Mouse (Mus musculus) WW6 (cell line): ENCODE measurements around the gene Tenm2.

ENCODE experiments used
- DNase-seq: peaks from one replicate; pipeline ENCODE4 v3.0.0-alpha.2; 2013; ENCODE audit warnings: low read depth, low spot score

Gene Tenm2

DNA sequence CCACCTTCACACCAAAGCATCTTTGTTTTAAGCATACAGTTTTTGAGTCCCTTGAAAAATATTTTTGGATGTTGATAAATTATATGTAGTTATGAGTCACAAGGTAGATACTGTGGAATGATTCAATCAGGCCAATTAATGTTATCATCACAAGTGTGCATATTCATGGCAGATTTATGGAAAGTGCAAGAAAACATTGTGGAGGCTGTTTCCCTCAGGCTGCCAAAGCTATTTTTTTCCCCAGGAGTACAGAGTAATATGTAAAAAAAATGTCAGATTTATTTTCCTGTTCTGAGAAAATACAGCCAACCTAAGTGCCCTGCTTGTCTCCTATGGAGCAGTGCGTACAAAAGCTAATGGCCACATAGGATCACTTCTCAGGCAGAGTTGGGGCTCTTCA lies 882.5 kb downstream of the Tenm2 start:
- DNase-seq: no peak

GRCm38 (mm10) chr11:36351752-36352151 lies 884.0 kb downstream of the Tenm2 start:
- DNase-seq: no peak

DNA sequence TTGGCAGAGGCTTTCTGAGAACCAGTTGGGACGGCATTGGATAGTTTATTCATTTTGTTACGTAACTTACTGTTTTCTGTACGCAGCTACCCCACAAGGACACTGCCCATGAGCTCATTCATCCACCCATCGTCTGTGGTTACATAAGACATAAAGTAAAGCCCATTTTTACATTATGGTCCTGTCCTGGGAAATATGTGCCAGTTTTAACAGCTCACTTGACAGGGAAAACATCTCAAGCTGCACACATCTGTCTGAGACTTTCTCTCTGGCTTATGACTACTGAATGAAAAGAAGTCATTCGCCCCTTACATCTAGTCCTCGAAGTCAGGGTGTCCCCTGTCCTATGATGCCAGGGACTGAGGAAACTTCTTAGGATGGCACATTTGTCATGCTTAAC lies 884.4 kb downstream of the Tenm2 start:
- DNase-seq: no peak

DNA sequence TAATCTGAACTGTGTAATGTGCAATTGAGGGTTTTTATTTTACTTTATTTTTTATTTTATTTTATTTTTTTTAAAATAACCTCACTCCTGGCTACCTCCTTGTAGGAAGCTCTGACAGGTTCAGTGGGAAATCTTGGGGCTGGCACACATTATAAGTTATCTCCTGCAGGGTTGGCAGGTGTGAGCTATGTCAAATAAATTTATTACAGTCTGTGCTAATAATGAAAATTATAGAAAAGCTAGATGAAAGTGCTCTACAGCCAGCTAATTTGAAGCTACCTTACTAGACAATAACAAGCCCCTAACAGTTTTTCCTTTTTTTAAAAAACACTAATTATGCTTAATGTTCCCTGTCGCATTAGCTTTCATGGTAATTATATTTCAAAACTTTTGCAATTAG lies 885.5 kb downstream of the Tenm2 start:
- no peak for DNase-seq

GRCm38 (mm10) chr11:36349856-36350255 lies 885.9 kb downstream of the Tenm2 start:
- no peak for DNase-seq

DNA sequence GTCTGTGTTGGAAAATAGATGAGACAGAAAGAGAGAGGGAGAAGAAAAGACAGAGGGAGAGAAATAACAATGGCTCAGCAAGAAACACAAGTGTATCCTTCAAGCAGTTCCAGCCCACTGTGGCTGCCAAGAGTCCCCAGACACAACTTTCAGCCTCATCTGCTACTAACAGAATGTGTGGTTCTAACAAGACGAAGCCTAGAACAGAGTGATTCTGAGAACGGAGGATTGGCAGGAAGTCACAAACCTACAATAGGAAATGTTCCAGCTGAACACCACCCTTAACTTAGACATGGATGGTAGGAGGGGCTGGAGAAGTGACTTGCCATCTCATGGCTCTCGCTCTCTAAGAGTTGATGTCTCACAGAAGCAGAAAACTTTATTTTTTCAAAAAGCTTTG lies 894.0 kb downstream of the Tenm2 start:
- DNase-seq: no peak

DNA sequence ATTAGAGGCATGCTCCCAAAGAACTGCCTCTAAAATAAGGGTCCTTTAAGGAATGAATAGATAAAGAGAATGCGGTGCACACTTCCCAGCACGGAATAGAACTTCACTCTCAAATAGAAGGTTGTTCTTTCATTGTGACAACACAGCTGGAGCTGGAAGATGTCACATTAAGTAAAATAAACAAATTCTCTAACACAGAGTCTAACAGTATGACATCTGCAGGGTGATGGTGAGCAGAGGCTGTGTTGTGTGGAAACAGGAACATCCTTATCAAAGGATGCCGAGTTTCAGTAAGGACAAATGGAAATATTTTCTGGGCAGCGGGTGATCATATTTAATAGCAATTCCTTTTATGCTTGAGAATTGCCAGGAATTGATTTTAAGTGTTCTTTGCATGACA lies 897.3 kb downstream of the Tenm2 start:
- no peak for DNase-seq

GRCm38 (mm10) chr11:36337063-36337462 lies 898.7 kb downstream of the Tenm2 start:
- DNase-seq: no peak

- DNase-seq: no peak
These were observed 900.6 kb downstream of the Tenm2 start for GRCm38 (mm10) chr11:36335147-36335546.

GRCm38 (mm10) chr11:36334100-36334735 lies 901.5 kb downstream of the Tenm2 start:
- no peak for DNase-seq

- no peak for DNase-seq
These were observed 903.5 kb downstream of the Tenm2 start for GRCm38 (mm10) chr11:36332222-36332621.

- no peak for DNase-seq
These were observed 904.2 kb downstream of the Tenm2 start for GRCm38 (mm10) chr11:36331408-36332178.

DNA sequence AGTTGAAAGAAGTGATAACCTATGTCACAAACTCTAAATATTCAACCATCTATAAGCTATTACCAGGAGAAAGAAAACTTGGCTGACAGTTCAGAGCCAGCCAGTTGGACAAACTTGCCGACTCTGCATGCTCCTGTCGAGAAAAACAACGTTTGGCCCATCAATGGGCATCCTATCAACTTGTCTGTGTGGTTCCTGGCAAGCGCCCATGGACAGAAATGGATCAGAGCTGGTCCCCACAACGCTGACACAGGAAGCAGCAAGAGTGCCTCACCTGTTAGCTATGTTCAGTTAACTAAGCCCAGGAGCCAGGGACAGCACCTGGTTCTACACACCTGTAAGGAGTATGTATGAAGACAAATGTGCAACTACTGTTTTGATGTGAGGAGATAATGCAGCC lies 908.5 kb downstream of the Tenm2 start:
- no peak for DNase-seq

- no peak for DNase-seq
These were observed 926.4 kb downstream of the Tenm2 start for GRCm38 (mm10) chr11:36309317-36309716.

- no peak for DNase-seq
These were observed 928.5 kb downstream of the Tenm2 start for GRCm38 (mm10) chr11:36307276-36307675.

DNA sequence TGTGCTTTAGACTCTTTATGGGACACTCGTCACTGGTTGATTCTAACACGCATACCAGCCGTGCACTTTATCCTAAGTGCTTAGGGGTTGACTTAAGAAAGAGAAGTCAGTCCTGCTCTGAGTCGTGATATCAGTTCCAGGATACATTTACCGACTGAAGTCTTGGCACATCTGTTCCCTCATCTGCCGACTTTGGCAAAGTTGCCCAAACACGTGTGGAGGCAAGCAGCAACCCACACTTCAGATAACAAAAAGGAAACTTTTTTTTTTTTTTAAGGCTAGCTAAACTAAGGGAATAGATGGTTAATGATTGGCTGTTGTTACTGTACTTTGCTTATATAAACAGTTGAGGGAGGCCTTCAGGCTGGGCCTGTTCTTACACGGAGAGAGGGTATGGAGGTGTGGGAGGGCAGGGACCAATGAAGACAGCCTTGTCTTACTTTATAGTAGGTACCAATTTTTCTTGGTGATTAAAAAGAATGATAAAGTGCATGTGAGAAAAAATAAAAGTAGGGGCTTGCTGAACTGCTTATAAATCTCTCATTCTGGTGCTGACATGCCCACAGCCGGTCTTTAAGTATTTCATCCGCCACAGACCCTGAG lies 930.3 kb downstream of the Tenm2 start:
- no peak for DNase-seq

- no peak for DNase-seq
These were observed 932.8 kb downstream of the Tenm2 start for GRCm38 (mm10) chr11:36302913-36303371.

- DNase-seq: no peak
These were observed 933.7 kb downstream of the Tenm2 start for GRCm38 (mm10) chr11:36302096-36302495.

DNA sequence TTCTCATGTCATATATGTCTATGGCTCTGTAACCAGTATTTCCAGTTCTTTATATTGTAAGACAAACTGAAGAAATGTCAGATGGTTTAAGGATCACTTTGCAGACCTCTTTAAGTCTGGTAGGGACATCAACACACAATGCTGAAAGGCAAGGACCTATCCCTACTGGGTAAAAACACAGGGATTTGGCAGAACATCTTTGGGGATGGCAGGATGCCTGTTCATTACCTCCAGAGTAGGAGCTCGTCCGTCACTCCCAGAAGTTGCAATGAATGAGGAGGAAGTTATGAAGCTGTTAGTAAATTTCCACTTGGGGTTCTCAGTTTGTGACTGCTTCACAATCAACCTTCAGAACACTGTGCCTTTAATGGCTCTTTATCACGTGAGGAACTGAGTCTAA lies 939.2 kb downstream of the Tenm2 start:
- DNase-seq: no peak

GRCm38 (mm10) chr11:36292206-36292605 lies 943.6 kb downstream of the Tenm2 start:
- no peak for DNase-seq

DNA sequence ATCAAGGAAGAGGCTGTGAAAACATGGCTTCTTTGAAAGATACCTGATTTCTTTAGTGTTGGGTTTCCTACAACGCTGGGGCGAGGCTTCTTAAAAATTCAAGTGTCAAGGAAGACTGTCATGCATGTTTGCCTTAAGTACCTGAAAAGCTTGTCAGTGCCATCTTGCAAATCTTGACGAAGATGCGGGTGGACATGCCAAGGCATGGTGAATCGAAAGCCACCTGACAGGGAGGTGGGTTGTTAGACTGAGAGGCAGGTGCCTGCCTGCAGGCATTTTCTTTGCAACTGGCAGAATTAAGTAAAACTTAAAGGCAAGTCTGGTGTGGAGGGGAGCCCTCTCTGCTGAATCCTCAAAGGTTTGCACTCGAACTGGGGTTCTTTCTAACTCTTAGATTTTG lies 949.5 kb downstream of the Tenm2 start:
- DNase-seq: no peak

- DNase-seq: no peak
These were observed 955.2 kb downstream of the Tenm2 start for GRCm38 (mm10) chr11:36280533-36280932.

DNA sequence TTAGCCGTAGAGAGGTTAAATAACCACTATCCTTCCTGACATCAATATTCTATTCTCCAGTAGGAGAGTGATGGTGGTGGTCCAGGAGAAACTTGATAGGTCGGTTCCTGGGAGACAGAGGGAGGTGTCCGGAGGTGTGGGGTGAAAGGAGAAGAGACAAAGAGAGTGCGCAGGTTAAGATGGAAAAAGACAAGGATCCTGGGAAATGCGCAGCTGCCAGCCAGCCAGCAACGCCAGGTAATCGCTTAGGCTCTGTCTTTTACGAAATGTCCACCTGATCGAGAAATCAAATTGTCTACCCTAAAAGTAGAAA lies 957.9 kb downstream of the Tenm2 start:
- no peak for DNase-seq
